Mouse (Mus musculus) lung, embryonic 14.5 days (tissue): ENCODE data around the gene Nf2. TPM values are rescaled to one million over a fixed set of nuclear protein-coding genes. Genes with fewer than 3 reads are reported as not detected.

Experiments
- ATAC-seq: fragments of 200-750 bp; cut with Nextera tagmentation; 2 replicates; pipeline ENCODE4 v1.8.0; 2017; ENCODE audit warnings: mild to moderate bottlenecking, moderate TSS enrichment, moderate library complexity; ENCODE audit not compliant: insufficient read depth
- DNase-seq: peaks from one replicate; pipeline ENCODE4 v3.0.0-alpha.2; 2015
- H3K27ac ChIP-seq: fragments of 300-500 bp; sonication (generic); 2 replicates; pipeline ENCODE4 v1.5.1; 2014; ENCODE audit warnings: low read depth, mild to moderate bottlenecking, moderate library complexity
- H3K27me3 ChIP-seq: fragments of 300-500 bp; sonication (generic); 2 replicates; pipeline ENCODE4 v1.6.1; 2014; ENCODE audit warnings: low read length, control low read depth; ENCODE audit not compliant: insufficient read depth
- H3K36me3 ChIP-seq: fragments of 300-500 bp; sonication (generic); 2 replicates; pipeline ENCODE4 v1.6.1; 2014; ENCODE audit warnings: control low read depth; ENCODE audit not compliant: insufficient read depth
- H3K4me1 ChIP-seq: fragments of 300-500 bp; sonication (generic); 2 replicates; pipeline ENCODE4 v1.6.1; 2014; ENCODE audit warnings: antibody characterized with exemption, control low read depth; ENCODE audit not compliant: insufficient read depth
- H3K4me2 ChIP-seq: fragments of 300-500 bp; sonication (generic); 2 replicates; pipeline ENCODE4 v1.6.1; 2014; ENCODE audit warnings: mild to moderate bottlenecking
- H3K4me3 ChIP-seq: fragments of 300-500 bp; sonication (generic); 2 replicates; pipeline ENCODE4 v1.5.1; 2014; ENCODE audit warnings: low read depth, low read length
- H3K9ac ChIP-seq: fragments of 300-500 bp; sonication (generic); 2 replicates; pipeline ENCODE4 v1.6.1; 2014
- H3K9me3 ChIP-seq: fragments of 300-500 bp; sonication (generic); 2 replicates; pipeline ENCODE4 v1.6.1; 2016; ENCODE audit warnings: low read depth, low read length, control low read depth
- CTCF ChIP-seq: IDR thresholded peaks from 2 replicates; pipeline ENCODE4 v1.5.1; 2016; ENCODE audit warnings: antibody characterized with exemption, low read depth
- WGBS: fragments of 180-500 bp; shearing (Covaris S2); extraction: QIAGEN DNeasy Blood & Tissue Kit; methylation state at CpG from one replicate; pipeline ENCODE4 v1.1.7; 2014; 5-methylcytosine and 5-hydroxymethylcytosine counted together
- polyA plus RNA-seq: library from polyadenylated mRNA; unstranded; fragments of >200 nt; fragmentation: Nextera tagmentation; extraction: Ambion mirVana; gene quantifications from 2 replicates; pipeline ENCODE4 v1.2.1, GENCODE M21; 2014

Nf2 gene
- polyA plus RNA-seq, 1 experiment from 2014 or later, result 43.3 TPM

- no peak for TF ChIP-seq CTCF
- whole genome bisulfite sequencing, result 83% methylated on average over 4 of the region's 4 CpGs
- Histone ChIP-seq H3K27ac (no peak overlapping the region), H3K9ac (no peak overlapping the region), H3K9me3 (no peaks in the 10 kb centered on the region), H3K4me3 (no peak overlapping the region), H3K4me1 (no peaks in the 10 kb centered on the region), H3K4me2 (no peak overlapping the region), H3K27me3 (no peaks in the 10 kb centered on the region), H3K36me3 (peaks cover 9% of the 10 kb centered on the region; the same call in 1 of the 2 replicates)
- ATAC-seq (no peak), DNase-seq (no peak)
These were observed 80.9 kb downstream of the Nf2 start for GRCm38 (mm10) chr11:4768399-4768798.

GRCm38 (mm10) chr11:4764476-4764875 lies 84.9 kb downstream of the Nf2 start:
- DNase-seq (no peak), ATAC-seq (no peak)
- Histone ChIP-seq H3K36me3 (peaks cover 9% of the 10 kb centered on the region; the same call in 1 of the 2 replicates), H3K9ac (no peak overlapping the region), H3K9me3 (no peaks in the 10 kb centered on the region), H3K27me3 (0 out of 2 replicates have a peak, but pooled peaks cover 12% of the 10 kb centered on the region), H3K27ac (no peak overlapping the region), H3K4me2 (no peak overlapping the region), H3K4me3 (no peak overlapping the region), H3K4me1 (peaks cover 2% of the 10 kb centered on the region; the same call in 1 of the 2 replicates)
- no peak for TF ChIP-seq CTCF
- 38% methylated on average over 5 of the region's 5 CpGs for whole genome bisulfite sequencing

GRCm38 (mm10) chr11:4763631-4764030 lies 85.7 kb downstream of the Nf2 start:
- Histone ChIP-seq H3K36me3 (peaks cover 8% of the 10 kb centered on the region; the same call in 1 of the 2 replicates), H3K9me3 (no peaks in the 10 kb centered on the region), H3K27me3 (0 out of 2 replicates have a peak, but pooled peaks cover 12% of the 10 kb centered on the region), H3K4me1 (peaks cover 2% of the 10 kb centered on the region; the same call in 1 of the 2 replicates), H3K4me2 (no peak overlapping the region), H3K27ac (no peak overlapping the region), H3K4me3 (no peak overlapping the region), H3K9ac (no peak overlapping the region)
- peak; percentile 79 for DNase-seq
- no peak for ATAC-seq
- TF ChIP-seq CTCF, result no peak
- 6% methylated on average over 5 of the region's 5 CpGs for WGBS

GRCm38 (mm10) chr11:4762511-4762910 lies 86.8 kb downstream of the Nf2 start:
- no peak overlapping the region for H3K27ac ChIP-seq
- DNase-seq (no peak), ATAC-seq (no peak)
- 0 out of 2 replicates have a peak, but pooled peaks cover 6% of the 10 kb centered on the region for H3K36me3 ChIP-seq
- H3K4me2 ChIP-seq, result no peak overlapping the region
- WGBS, result 17% methylated on average over 2 of the region's 2 CpGs
- TF ChIP-seq CTCF, result no peak
- H3K27me3 ChIP-seq, result 0 out of 2 replicates have a peak, but pooled peaks cover 12% of the 10 kb centered on the region
- no peak overlapping the region for H3K4me3 ChIP-seq
- no peaks in the 10 kb centered on the region for H3K9me3 ChIP-seq
- H3K4me1 ChIP-seq, result peaks cover 2% of the 10 kb centered on the region; the same call in 1 of the 2 replicates
- H3K9ac ChIP-seq, result no peak overlapping the region

GRCm38 (mm10) chr11:4761991-4762390 lies 87.3 kb downstream of the Nf2 start:
- H3K4me2 ChIP-seq, result no peak overlapping the region
- no peak overlapping the region for H3K4me3 ChIP-seq
- peaks cover 2% of the 10 kb centered on the region; the same call in 1 of the 2 replicates for H3K4me1 ChIP-seq
- no peaks in the 10 kb centered on the region for H3K9me3 ChIP-seq
- no peak overlapping the region for H3K27ac ChIP-seq
- 28% methylated on average over 6 of the region's 6 CpGs for WGBS
- H3K36me3 ChIP-seq, result 0 out of 2 replicates have a peak, but pooled peaks cover 1% of the 10 kb centered on the region
- no peak overlapping the region for H3K9ac ChIP-seq
- DNase-seq (no peak), ATAC-seq (no peak)
- 0 out of 2 replicates have a peak, but pooled peaks cover 12% of the 10 kb centered on the region for H3K27me3 ChIP-seq
- no peak for TF ChIP-seq CTCF

- Histone ChIP-seq H3K4me1 (peaks cover 2% of the 10 kb centered on the region; the same call in 1 of the 2 replicates), H3K4me2 (no peak overlapping the region), H3K27ac (no peak overlapping the region), H3K9ac (no peak overlapping the region), H3K4me3 (no peak overlapping the region), H3K27me3 (0 out of 2 replicates have a peak, but pooled peaks cover 12% of the 10 kb centered on the region), H3K9me3 (no peaks in the 10 kb centered on the region), H3K36me3 (no peaks in the 10 kb centered on the region)
- TF ChIP-seq CTCF, result no peak
- peak; percentile 75 for ATAC-seq
- 9% methylated on average over 4 of the region's 4 CpGs for WGBS
- peak; percentile 89 for DNase-seq
These were observed 88.9 kb downstream of the Nf2 start for GRCm38 (mm10) chr11:4760438-4760837.

- Histone ChIP-seq H3K4me2 (no peak overlapping the region), H3K4me1 (peaks cover 2% of the 10 kb centered on the region; the same call in 1 of the 2 replicates), H3K27me3 (0 out of 2 replicates have a peak, but pooled peaks cover 12% of the 10 kb centered on the region), H3K36me3 (no peaks in the 10 kb centered on the region), H3K4me3 (no peak overlapping the region), H3K9me3 (no peaks in the 10 kb centered on the region), H3K9ac (no peak overlapping the region), H3K27ac (no peak overlapping the region)
- TF ChIP-seq CTCF, result no peak
- DNase-seq (no peak), ATAC-seq (no peak)
- 14% methylated on average over 4 of the region's 4 CpGs for WGBS
These were observed 91.6 kb downstream of the Nf2 start for GRCm38 (mm10) chr11:4757789-4758158.
